Mouse (Mus musculus): Measurements from ENCODE around the gene Zc3hc1. TPM values are rescaled to one million over a fixed set of nuclear protein-coding genes. Genes with fewer than 3 reads are reported as not detected.

Zc3hc1 gene
- total RNA-seq, 2 experiments from 2014 or later = 18.3 to 21.5 TPM

DNA sequence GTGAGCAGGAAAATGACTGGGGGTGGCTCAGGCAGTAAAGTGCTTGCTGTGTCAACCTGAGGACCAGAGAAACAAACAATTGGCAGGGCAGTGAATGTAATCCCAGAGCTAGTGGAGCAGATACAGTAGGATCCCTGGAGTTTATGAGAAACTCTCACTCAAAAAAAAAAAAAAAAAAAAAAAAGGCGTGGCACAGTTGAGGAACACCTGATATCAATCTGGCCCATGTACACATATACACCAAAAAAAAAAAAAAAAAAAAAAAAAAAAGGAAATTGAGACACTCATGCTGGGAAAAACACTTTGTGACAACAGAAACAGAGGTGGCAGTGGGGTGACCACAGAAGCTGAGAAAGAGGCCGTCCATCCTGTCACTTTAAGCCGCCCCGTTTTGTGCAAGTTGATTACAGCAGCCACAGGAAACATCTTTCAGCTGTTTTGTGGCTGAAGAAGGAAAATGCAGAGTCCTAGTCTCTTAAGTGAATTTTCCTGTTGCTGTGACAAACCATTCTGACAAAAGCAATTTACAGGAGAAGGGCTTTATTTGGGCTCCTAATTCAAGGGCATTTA is 64.8 kb downstream of the Zc3hc1 start:
- peak; percentile 96 for ATAC-seq (ENCODE audit: poor library complexity, severe bottlenecking)

GRCm38 (mm10) chr6:30321002-30321401 is 69.8 kb downstream of the Zc3hc1 start:
- ATAC-seq (ENCODE audit: poor library complexity, severe bottlenecking) = no peak

GRCm38 (mm10) chr6:30319216-30319615 is 71.6 kb downstream of the Zc3hc1 start:
- ATAC-seq (ENCODE audit: poor library complexity, severe bottlenecking) = no peak

Other genes starting within 250 kb of the Zc3hc1 start
- gene Ube2h, start 86.5 kb downstream of the Zc3hc1 start, total RNA-seq (2015) = 16.8 and 18.5 TPM in 2 replicates
- 21.1 and 31.3 TPM in 2 replicates for gene Ube2h, start 86.5 kb downstream of the Zc3hc1 start, total RNA-seq (2017)
- gene Klhdc10, start 10.8 kb upstream of the Zc3hc1 start, total RNA-seq (2015) = 14.5 and 16.4 TPM in 2 replicates
- gene Klhdc10, start 10.8 kb upstream of the Zc3hc1 start, total RNA-seq (2017) = 35.3 and 40.8 TPM in 2 replicates
- gene Tmem209, start 118.8 kb upstream of the Zc3hc1 start, total RNA-seq (2015) = 40.3 and 42.3 TPM in 2 replicates
- 24.0 and 39.0 TPM in 2 replicates for gene Tmem209, start 118.8 kb upstream of the Zc3hc1 start, total RNA-seq (2017)
- 0.68 TPM in 1 of 2 replicates, not detected in the other for gene Ssmem1, start 118.8 kb upstream of the Zc3hc1 start, total RNA-seq (2015)
- gene Ssmem1, start 118.8 kb upstream of the Zc3hc1 start, total RNA-seq (2017) = 0.44 and 1.1 TPM in 2 replicates
- 0.27 TPM in 1 of 2 replicates, not detected in the other for gene Cpa2, start 150.6 kb upstream of the Zc3hc1 start, total RNA-seq (2015)
- not detected in 2 replicates for gene Cpa2, start 150.6 kb upstream of the Zc3hc1 start, total RNA-seq (2017)
- not detected in 2 replicates for gene Cpa4, start 177.3 kb upstream of the Zc3hc1 start, total RNA-seq (2015)
- not detected in 2 replicates for gene Cpa4, start 177.3 kb upstream of the Zc3hc1 start, total RNA-seq (2017)
- gene Cpa5, start 220.0 kb upstream of the Zc3hc1 start, total RNA-seq (2015) = not detected in 2 replicates
- gene Cpa5, start 220.0 kb upstream of the Zc3hc1 start, total RNA-seq (2017) = not detected in 2 replicates
- gene Cpa1, start 248.2 kb upstream of the Zc3hc1 start, total RNA-seq (2015) = not detected in 2 replicates
- gene Cpa1, start 248.2 kb upstream of the Zc3hc1 start, total RNA-seq (2017) = not detected in 2 replicates